Mouse (Mus musculus) cerebellum, postnatal 25 days (tissue): ENCODE measurements at regions not wholly inside any gene's neighbourhood (a gene's known extent, or its start where the extent isn't known, plus 50 kb on each side); places are given as distances from the start of the nearest gene placed in this dataset.

Experiments
- DNase-seq, 2 experiments: peaks; one replicate each; pipeline ENCODE4 v3.0.0; 2021; ENCODE audit warnings: mixed read lengths in 2 of 2

DNA sequence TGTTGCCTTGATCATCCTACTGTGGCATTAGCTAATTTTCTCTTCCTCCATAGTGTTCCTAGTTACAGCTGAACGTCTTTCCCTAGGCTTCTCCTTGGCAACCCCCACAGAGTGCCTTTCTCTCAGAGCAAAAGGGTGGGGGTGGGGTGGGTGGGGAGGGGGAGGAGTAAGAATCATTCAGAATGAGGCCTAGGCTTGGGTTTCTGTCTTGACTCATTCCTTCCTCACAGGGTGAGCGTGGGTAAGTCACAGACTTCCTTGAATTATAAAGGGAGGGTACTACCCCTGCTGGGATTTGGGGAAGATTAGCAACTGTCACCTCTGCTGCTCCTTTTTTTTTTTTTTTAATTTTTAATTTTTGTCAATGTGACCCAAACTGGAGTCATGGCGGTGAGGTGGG is 114.5 kb downstream of the Dhx35 start:
- DNase-seq: no peak

DNA sequence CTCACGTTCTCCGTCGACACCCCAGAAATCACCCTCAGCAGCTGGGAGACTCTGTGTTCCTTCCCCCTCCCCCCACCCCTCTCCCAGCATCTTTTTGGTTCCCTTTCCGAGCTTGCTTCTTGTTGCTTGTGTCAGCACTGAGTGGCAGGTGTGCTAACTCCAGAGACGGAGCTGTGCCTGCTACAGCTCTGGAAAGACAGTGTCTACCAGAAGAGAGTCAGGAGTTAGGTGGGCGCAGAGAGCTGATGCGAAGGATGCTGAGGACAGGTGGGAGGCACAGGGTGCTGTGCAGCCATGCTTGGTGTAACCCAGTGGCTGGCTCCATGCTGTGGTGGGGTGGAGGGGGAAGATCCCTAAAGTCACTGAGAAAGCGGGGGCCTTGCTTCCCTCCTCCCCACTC is 115.7 kb downstream of the Dhx35 start:
- DNase-seq: no peak

DNA sequence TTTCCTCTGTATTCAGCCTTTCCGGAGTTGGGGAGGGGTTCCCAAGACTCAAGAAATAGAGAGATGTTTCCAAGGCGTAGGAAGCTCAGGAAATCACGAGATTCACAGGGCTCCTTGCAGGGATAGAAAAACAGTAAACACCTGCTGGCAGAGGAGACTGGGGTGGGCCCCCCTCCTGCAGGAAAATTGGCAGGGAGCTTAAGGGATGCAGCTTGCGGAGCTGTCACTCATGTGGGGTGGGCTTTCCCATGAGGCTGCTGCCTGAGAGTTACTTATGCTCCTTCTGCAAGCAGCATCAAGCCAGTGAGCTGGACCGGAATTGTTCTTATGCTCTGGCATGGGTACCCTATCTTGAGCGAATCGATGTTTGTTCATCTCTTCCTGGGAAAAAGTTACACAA is 116.6 kb downstream of the Dhx35 start:
- DNase-seq: no peak

DNA sequence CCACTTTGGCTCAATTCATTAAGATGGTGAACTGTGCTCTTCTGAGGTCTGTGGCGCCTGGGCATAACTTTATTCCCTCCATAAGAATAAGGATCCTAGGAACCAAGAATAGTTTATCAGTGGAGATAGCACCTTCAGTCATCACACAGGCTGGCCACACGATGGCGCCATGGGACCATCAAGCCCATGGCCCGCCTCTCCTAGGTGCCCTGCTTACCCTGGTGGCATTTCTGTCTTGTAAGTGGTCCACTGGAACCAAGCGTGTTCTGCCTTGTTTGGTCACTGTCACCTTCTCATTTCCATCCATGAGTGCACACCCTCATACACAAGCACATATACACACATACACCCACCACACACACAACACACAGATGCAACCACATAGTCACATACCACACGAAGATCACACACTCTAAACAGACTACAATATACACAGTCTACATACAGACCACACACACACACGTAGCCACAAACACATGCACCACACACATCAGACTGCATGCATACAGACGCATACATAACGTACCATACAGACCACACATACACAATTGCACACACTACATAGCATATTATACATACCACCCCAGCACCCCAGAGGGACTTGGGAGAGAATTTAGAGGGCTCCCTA is 118.1 kb downstream of the Dhx35 start:
- DNase-seq: peak; percentile 46 to 68

DNA sequence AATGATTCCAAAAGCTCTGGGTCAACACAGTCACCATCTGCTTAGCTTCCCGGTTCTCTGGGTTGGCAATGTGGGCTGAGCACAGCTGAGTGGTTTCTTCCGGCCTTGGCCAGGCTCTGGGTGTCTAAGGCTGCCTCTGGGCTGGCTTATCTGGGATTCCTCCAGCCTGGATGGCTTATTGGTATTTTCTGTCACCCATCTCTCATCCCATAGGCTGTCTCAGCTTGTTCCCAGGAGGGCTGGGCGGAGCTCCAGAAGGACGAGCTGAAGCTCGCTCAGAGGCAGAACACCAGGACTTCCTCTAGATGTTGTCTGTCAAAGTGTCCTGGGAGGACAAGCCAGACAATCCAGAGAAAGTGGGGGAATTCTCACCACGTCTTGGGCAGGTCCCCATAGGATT is 122.8 kb downstream of the Dhx35 start:
- no peak for DNase-seq

DNA sequence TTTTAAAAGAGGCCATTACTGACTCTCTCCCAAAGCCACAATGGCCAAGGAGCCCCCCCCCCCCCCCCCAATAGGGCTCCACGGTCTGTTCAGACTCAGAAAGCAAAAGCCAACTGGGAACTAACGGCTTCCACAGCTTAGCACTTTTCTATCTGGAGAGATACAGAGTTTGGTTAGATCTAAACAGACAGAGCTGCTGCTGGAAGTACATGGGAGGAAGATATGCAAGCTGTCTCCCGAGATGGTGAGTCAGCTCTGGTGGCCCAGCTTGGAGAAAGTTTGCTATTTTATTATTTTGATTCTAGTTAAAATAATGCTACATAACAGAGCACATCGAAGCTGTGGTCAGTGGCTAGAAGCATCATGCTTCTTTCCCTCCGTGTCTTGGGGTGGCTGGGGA is 123.7 kb downstream of the Dhx35 start:
- no peak for DNase-seq

DNA sequence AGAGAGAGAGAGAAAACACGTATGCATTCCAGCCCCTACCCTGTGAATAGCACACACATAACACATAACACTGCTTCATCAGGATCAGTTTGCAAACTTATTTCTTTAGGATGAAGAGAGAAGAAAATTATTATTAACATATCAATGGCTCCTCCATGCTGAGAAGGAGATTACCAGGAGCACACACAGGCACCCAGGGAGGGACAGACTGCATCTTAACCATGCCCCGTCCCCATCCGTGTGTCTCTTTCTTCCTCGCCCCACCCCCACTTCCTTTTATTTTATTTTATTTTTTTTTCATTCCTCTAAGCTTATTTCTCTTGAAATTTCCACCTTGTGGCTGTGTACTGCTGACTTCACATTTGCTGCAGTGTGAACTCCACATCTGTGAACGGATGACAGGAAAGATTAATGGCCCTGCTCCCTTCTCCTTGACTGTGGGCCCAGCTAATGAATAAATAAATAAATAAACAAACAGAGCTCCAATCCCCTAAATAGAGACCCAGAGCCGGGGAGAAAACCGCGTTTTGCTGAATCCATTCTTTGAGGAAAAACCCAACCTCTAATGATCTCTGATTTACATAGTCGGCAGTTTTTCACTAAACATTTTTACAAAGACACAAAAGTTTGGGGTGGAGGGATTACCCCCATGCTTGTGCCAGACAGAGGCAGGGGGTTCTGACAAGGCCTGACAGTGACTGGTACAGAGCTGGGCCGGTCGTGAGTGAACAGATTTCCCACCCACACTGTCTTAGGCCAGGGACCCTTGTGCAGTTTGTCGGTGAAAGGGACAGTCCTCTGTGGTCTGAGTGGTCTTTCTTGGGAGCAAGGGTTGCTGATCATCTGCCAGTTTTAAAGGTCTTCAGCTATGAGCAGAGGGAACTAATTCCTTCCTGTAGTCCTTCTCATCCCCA is 127.0 kb downstream of the Dhx35 start:
- no peak for DNase-seq

DNA sequence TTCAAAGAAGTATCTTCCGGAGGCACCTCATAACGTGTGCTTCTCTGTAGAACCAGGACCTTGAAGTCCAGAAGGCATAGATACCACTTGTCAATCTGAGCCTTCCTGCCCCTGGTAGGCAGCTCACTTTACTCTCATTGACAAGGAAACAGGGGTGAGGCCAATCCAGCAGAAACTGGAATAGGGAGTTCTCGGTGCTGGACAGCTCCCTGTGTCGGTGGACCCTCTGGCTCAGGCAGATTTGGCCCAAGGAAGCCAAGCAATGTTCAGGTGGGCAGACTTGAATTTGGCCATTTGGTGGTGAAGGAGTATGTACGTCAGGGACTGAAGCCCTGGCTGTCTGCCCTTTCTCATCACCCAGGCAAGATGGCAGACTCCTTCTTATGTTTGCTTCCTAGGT is 128.2 kb downstream of the Dhx35 start:
- DNase-seq: no peak

DNA sequence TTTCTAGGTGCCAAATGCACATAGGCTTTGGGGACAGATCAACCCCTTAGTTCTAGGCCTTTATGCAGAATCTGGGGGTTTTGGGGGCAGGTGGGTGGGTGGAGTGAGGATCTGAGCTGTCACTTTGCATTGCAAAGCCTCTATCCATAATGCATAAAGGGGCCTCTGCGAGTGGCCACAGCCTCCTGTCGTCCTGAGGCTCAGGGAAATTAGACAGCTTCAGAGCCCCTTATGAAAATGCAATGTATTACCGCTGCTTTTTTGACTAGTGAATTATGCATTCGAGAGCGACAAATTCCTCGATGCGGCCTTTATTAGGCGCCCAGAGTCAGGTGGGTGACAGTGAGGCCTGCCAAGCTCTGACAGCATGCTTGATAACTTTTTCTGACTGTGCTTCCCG is 134.9 kb downstream of the Dhx35 start:
- no peak for DNase-seq

DNA sequence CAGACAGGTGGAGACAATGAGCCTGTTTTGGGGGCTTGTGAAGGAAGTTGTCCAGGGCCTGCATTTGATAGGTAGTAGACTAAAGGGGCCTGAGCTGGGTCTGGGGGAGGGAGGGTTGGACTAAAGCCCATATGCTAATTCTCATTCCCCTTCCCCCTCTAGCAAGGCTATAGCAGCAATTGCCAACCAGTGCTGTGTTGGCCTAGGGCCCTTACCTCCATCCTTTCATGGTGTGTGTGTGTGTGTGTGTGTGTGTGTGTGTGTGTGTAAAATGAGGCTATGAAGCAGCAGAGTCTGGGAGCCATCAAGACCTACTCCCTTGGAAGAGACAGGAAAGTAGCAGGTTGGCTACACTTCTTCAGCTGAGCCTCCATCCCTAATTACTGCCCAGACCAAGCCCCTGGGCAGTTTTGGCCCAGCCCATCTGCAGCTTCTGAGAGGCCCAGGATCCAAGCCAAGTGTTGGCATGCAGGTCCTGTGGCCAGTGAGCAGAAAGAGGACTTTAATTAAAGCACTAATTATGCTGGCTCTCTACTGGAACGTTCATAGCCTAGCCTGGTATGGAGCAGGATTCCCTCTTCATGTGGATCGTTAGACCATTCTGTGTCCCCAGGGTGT is 143.4 kb downstream of the Dhx35 start:
- DNase-seq: peak; percentile 24 to 63

DNA sequence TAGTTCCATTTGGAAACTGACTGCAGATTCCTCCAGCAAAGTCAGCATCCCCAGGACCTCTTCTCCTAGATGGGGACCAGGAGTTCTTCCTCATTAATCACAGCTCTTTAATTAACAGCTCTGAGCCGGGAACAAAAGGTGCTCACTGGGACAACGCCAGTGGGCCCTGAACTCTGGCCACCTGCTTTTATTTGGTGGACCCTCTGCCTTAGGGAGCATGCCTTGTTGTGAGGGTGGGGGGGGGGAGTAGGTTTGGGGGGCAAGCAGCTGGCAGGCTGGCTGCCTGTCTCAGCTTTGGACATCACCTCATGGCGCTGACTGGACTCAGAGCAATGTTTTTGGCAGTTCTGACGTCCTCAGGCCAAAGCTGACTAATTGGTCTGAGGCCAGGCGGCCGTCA is 154.8 kb downstream of the Dhx35 start:
- no peak for DNase-seq

DNA sequence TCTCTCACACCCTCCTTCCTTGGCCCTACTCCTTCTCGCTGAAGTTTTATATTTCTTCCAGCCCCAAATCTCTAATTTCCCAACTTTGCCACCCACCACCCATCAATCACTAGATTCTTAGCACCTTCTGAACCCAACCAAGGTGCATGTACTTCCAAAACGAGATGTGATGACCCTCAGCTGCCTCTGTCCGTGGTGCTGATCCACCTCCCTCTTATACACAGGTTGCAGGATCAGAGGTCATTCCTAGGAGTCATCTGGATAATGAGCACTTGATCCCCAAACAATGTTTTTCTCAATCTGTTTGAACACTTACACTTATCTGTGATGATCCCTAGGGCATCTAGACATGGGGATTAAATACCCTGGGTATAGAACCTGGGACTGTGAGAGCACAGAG is 156.5 kb downstream of the Dhx35 start:
- DNase-seq: no peak

DNA sequence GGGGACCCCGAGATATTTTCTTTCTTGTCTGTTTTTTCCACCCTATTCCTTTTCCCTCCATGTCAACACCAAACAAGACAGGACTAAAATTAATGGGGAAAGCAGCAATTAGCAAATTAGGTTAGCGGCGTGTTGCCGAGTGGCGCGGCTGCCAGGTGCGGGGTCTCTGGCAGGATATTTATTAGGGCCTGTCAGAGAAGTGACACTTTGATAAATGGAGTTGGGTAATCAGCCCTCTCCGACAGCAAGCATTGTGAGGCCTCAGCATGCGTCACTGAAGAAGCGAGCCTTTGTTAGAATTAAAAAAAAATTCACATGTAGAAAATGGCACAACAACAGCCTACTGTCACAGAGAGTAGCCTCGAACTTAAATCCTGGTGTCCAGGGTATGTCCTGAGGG is 162.3 kb downstream of the Dhx35 start:
- no peak for DNase-seq

DNA sequence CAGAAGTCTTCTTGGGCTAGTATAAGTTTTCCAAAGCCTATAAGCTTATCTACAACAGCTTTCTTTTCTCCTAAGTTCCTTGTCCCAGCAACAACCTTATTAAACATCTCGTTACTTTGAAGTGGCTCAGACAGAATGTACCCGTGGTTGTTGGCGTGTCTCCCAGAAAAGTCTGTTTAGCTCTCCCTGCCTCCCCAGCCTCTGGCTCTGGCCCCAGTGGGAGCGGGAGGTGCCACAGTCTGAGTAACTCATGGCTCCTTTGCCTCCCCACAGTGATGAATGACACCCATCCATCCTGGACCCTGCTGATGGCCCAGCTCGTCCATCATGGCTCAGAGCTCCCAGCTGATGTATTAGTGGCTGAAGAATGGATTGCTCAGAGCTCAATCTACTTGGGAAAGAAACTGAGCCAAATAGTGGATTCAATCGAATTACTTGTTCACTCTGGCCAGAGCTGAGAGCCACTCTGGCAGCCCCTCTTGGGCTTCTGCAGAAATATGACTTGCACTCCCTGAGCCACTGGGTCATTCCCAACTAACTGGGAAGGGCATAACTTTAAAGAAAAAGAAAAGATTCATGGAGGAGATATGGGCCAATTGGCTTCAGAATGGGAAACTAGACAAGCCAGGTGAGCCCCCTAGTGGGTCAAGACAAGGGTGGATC is 170.5 kb downstream of the Dhx35 start:
- DNase-seq: peak; percentile 5 to 17

DNA sequence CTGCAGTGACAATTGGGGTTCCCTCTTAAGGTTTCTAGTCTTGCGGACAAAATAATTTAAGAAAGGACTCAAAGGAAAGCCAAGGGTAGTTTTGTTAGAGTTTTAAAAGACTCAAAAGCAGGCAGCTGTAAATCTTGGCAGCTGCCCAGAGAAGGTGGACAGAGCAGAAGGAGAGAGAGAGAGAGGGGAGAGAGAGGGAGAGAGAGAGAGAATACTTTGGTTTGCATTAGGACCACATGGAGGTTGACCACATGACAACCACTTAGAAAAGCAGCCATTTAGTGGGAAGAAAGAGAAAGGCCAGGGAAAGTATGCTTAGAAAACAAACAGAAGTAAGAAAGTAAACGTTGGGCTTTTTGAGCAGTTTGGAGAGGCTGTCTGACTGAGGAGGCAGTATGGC is 177.6 kb downstream of the Dhx35 start:
- no peak for DNase-seq

DNA sequence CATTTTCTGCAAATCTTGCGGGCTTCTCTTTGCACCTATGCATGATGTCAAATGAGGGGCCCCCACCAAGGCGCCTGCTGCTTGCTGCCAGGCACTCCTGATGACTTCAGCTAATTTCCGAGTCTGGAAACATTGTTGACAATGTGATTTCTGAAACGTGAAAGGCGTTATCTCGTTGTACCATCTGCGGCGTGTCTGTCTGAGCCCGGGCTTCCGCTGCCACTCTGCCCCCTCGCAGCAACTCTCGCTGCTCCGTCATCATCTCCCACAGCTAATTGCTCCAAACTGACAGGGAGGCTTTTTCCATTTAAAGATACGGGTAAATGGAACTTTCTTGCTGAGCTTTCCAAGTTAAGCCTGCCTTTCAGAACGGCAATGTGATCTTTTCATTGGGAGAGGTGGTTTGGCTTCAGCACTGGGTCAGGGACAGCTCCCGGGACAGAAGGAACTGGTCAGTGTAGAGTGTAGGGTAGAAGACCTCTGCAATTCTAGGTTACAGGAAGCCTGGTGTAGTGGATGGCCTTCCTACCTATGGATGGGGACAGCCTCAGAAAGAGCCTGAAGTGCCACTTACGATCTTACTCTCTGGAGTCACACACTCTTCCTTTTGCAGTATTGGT is 191.0 kb downstream of the Dhx35 start:
- no peak for DNase-seq

DNA sequence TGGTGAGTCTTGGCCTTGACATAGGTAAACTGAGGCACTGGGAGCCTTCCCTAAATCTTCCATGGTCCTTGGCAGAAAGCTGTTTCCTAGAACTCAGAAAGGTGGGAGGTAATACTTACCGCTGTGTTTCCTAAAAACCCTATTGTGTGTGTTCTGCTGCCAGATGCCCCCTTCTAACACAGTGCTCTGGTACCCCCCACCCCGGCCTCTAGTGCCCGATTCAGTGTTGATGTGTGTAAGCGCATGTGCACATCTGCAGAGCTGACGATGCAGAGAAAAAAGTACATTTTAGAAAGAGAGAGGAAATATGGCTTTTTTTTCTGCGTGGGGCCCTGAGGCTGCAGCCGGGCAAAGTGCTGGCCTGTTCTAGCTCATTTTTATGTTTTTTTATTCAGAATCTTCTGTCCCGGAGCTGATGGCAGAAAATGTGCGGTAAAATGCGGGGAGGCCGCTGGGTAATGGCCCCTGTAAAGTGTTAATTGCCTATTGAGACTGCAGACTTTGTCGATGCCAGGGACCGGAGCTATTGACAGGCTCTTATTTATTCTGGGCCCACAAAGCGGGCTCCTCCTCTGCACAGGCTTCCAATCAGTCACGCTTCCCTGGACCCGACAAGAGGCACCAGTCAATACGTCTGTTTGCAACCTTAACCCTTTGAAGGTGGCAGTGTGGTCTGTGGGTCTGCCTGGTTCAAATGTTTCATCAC is 208.0 kb downstream of the Dhx35 start:
- no peak for DNase-seq

DNA sequence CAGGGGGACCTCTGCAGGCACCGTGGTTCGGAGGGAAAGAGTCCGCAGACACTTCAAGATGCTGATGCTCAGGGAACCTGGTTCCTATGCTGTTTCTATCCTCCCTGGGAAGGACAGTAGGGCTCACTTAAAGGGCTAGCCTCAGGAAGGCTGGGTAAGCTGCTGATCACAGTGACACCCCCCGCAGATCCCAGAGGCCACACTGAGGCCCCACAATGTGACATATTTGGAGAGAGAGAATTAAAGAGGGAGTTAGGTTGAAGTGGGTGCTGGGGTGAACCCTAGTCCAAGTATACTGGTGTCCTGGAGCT is 208.5 kb downstream of the Dhx35 start:
- no peak for DNase-seq

DNA sequence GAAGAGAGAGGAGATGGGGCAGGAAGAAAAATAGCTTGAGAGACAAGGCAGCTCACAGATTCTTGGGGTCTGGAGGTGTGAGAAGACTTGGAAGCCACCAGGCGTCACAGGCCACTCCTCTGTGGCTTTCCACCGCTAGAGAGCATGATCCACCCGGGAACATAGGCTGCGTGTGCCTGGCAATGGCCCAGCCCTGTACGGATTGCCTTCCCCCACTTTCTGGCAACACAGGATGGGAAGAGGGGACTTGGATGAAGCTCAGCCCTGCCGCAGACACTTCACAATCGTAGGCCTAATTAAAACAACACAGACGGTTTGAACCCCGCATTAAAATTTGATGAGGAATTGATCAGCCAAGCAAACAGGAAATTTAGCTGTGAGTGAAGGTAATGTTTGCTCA is 209.8 kb downstream of the Dhx35 start:
- no peak for DNase-seq

DNA sequence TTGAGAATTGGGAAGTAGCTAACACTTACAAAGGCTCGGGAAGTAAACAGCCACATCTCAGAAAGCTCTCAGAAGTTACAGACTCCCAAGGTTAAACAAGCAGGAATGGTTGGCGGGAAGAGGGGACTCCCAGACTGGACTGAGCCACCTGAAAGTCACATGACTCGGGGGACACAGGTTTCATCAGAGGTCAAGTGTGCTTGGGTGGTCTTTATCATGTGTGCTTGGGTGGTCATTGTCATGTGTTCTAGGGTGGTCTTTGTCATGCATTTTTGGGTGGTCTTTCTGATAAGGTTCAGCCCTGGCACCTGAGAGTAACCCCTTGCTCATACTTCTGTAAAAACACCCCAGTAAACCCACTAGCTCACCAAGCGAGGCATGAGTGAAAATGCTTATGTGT is 218.1 kb downstream of the Dhx35 start:
- no peak for DNase-seq

DNA sequence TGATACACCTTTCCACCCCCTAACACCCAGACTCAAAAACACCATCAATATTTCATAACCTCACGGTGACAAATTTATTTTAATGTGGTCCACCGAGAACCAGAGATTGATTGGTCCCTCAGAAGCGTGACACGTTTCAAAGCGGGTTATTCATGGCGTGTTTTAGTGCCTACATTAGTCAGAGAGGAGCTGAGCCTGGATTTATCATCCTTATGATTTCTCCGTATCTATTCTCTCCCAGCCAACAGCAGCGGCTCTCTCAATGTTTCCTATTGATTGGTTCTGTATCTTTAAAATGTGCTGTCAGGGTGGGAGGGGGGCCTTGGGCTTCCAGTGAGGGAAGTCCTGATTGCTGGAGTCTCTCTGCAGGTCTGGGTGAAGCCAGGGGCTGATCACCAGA is 219.9 kb downstream of the Dhx35 start:
- no peak for DNase-seq

DNA sequence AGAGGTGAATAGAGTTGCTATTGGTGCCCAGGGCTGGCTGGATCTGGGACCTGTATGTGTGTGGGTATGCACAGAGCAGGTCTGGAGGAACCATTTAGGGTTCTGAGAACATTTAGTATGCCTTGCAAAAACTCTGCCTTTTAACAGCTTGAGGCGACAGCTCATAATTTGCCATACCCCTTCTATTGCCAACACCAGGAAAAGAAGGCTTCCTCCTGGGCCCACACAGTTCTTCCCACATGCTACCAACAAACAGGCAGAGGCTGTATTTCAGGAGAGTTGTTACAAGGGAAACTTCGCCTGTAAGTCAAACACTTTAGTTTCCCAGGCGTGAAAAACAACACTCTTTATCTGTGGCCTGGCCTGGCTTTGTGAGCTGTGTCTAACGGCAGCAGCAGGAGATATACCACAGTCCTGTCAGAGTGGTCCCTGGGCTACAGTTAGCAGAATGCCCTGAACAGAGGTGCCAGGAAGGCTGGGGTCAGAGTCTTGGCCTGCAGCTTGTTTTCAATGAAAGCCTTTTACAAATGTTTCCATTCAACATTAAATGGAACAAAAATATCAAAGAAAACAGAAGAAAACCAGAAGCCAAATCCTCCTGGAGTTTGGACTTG is 225.4 kb downstream of the Dhx35 start:
- no peak for DNase-seq
